Mouse (Mus musculus): ENCODE measurements around the gene Kcnk12. TPM values are rescaled to one million over a fixed set of nuclear protein-coding genes. Genes with fewer than 3 reads are reported as not detected.

Kcnk12 gene
- polyA plus RNA-seq, 2 experiments, result 0.08 TPM; not detected in 1

GRCm38 (mm10) chr17:87763146-87763545 is 34.6 kb downstream of the Kcnk12 start:
- H3K27ac ChIP-seq (replicated peaks; ENCODE audit: low read depth, low read length), result no peak overlapping the region
- no peak for DNase-seq (ENCODE audit: low spot score)
- no peaks in the 10 kb centered on the region for H3K9me3 ChIP-seq (ENCODE audit: control insufficient read depth, low read length)
- H3K9ac ChIP-seq (ENCODE audit: low read depth, low read length, severe bottlenecking), result no peak overlapping the region
- TF ChIP-seq POLR2A (IDR thresholded peaks at IDR 0.05; ENCODE audit: borderline replicate concordance, extremely low read depth, insufficient read depth, insufficient read length), result no peak
- H3K27me3 ChIP-seq (ENCODE audit: control insufficient read depth, insufficient read depth, low read length), result no peaks in the 10 kb centered on the region
- no peaks in the 10 kb centered on the region for H3K36me3 ChIP-seq (ENCODE audit: control insufficient read depth, insufficient read depth, low read length)
- H3K4me1 ChIP-seq (ENCODE audit: control insufficient read depth, insufficient read depth, low read length), result no peaks in the 10 kb centered on the region
- no peak overlapping the region for H3K4me3 ChIP-seq (replicated peaks; ENCODE audit: low read length)
- 51% methylated on average over 7 of the region's 7 CpGs for WGBS
- H3K4me2 ChIP-seq (replicated peaks; ENCODE audit: low read depth, low read length, severe bottlenecking), result no peak overlapping the region
- no peak for ATAC-seq (ENCODE audit: low FRiP score, low read depth)

GRCm38 (mm10) chr17:87760315-87760714 is 37.5 kb downstream of the Kcnk12 start:
- H3K9me3 ChIP-seq (ENCODE audit: control insufficient read depth, low read length), result no peaks in the 10 kb centered on the region
- DNase-seq (ENCODE audit: low spot score) (no peak), ATAC-seq (ENCODE audit: low FRiP score, low read depth) (no peak)
- H3K4me1 ChIP-seq (ENCODE audit: control insufficient read depth, insufficient read depth, low read length), result no peaks in the 10 kb centered on the region
- WGBS, result 81% methylated on average over 4 of the region's 4 CpGs
- no peak for TF ChIP-seq POLR2A (IDR thresholded peaks at IDR 0.05; ENCODE audit: borderline replicate concordance, extremely low read depth, insufficient read depth, insufficient read length)
- H3K4me2 ChIP-seq (replicated peaks; ENCODE audit: low read depth, low read length, severe bottlenecking), result no peak overlapping the region
- H3K27me3 ChIP-seq (ENCODE audit: control insufficient read depth, insufficient read depth, low read length), result no peaks in the 10 kb centered on the region
- no peak overlapping the region for H3K27ac ChIP-seq (replicated peaks; ENCODE audit: low read depth, low read length)
- no peak overlapping the region for H3K4me3 ChIP-seq (replicated peaks; ENCODE audit: low read length)
- H3K9ac ChIP-seq (ENCODE audit: low read depth, low read length, severe bottlenecking), result no peak overlapping the region
- H3K36me3 ChIP-seq (ENCODE audit: control insufficient read depth, insufficient read depth, low read length), result no peaks in the 10 kb centered on the region

GRCm38 (mm10) chr17:87745926-87746888 is 51.6 kb downstream of the Kcnk12 start:
- H3K4me3 ChIP-seq (replicated peaks; ENCODE audit: low read length), result peak overlapping the region; percentile 51
- no peaks in the 10 kb centered on the region for H3K36me3 ChIP-seq (ENCODE audit: control insufficient read depth, insufficient read depth, low read length)
- no peak overlapping the region for H3K27ac ChIP-seq (replicated peaks; ENCODE audit: low read depth, low read length)
- no peaks in the 10 kb centered on the region for H3K9me3 ChIP-seq (ENCODE audit: control insufficient read depth, low read length)
- H3K27me3 ChIP-seq (ENCODE audit: control insufficient read depth, insufficient read depth, low read length), result peaks cover 41% of the 10 kb centered on the region
- H3K4me2 ChIP-seq (replicated peaks; ENCODE audit: low read depth, low read length, severe bottlenecking), result peak overlapping the region; percentile 97
- H3K4me1 ChIP-seq (ENCODE audit: control insufficient read depth, insufficient read depth, low read length), result 0 out of 2 replicates have a peak, but pooled peaks cover 5% of the 10 kb centered on the region
- DNase-seq (ENCODE audit: low spot score) (peak; percentile 35), ATAC-seq (ENCODE audit: low FRiP score, low read depth) (peak; percentile 75)
- no peak for TF ChIP-seq POLR2A (IDR thresholded peaks at IDR 0.05; ENCODE audit: borderline replicate concordance, extremely low read depth, insufficient read depth, insufficient read length)
- 2% methylated on average over 97 of the region's 101 CpGs for WGBS
- peak overlapping the region; percentile 25 for H3K9ac ChIP-seq (ENCODE audit: low read depth, low read length, severe bottlenecking)

GRCm38 (mm10) chr17:87744985-87745925 is 52.5 kb downstream of the Kcnk12 start:
- Histone ChIP-seq H3K36me3 (ENCODE audit: control insufficient read depth, insufficient read depth, low read length) (no peaks in the 10 kb centered on the region), H3K9ac (ENCODE audit: low read depth, low read length, severe bottlenecking) (peak overlapping the region; percentile 25), H3K4me3 (replicated peaks; ENCODE audit: low read length) (peak overlapping the region; percentile 51), H3K27ac (replicated peaks; ENCODE audit: low read depth, low read length) (no peak overlapping the region), H3K4me2 (replicated peaks; ENCODE audit: low read depth, low read length, severe bottlenecking) (peak overlapping the region; percentile 97), H3K9me3 (ENCODE audit: control insufficient read depth, low read length) (no peaks in the 10 kb centered on the region), H3K4me1 (ENCODE audit: control insufficient read depth, insufficient read depth, low read length) (0 out of 2 replicates have a peak, but pooled peaks cover 5% of the 10 kb centered on the region), H3K27me3 (ENCODE audit: control insufficient read depth, insufficient read depth, low read length) (peaks cover 41% of the 10 kb centered on the region)
- DNase-seq (ENCODE audit: low spot score) (peak; percentile 26), ATAC-seq (ENCODE audit: low FRiP score, low read depth) (peak; percentile 60)
- no peak for TF ChIP-seq POLR2A (IDR thresholded peaks at IDR 0.05; ENCODE audit: borderline replicate concordance, extremely low read depth, insufficient read depth, insufficient read length)
- 11% methylated on average over 32 of the region's 32 CpGs for WGBS

- Histone ChIP-seq H3K27me3 (ENCODE audit: control insufficient read depth, insufficient read depth, low read length) (peaks cover 10% of the 10 kb centered on the region; the same call in 1 of the 2 replicates), H3K9ac (ENCODE audit: low read depth, low read length, severe bottlenecking) (no peak overlapping the region), H3K4me3 (replicated peaks; ENCODE audit: low read length) (no peak overlapping the region), H3K4me2 (replicated peaks; ENCODE audit: low read depth, low read length, severe bottlenecking) (no peak overlapping the region), H3K9me3 (ENCODE audit: control insufficient read depth, low read length) (no peaks in the 10 kb centered on the region), H3K4me1 (ENCODE audit: control insufficient read depth, insufficient read depth, low read length) (no peaks in the 10 kb centered on the region), H3K27ac (replicated peaks; ENCODE audit: low read depth, low read length) (no peak overlapping the region), H3K36me3 (ENCODE audit: control insufficient read depth, insufficient read depth, low read length) (no peaks in the 10 kb centered on the region)
- WGBS, result 32% methylated on average over 1 of the region's 1 CpGs
- no peak for DNase-seq (ENCODE audit: low spot score)
- no peak for TF ChIP-seq POLR2A (IDR thresholded peaks at IDR 0.05; ENCODE audit: borderline replicate concordance, extremely low read depth, insufficient read depth, insufficient read length)
- no peak for ATAC-seq (ENCODE audit: low FRiP score, low read depth)
These were observed 58.0 kb downstream of the Kcnk12 start for GRCm38 (mm10) chr17:87739835-87740234.

All from limb, embryonic 14.5 days (tissue).